Mouse (Mus musculus): ENCODE data around the gene Ywhae. TPM values are rescaled to one million over a fixed set of nuclear protein-coding genes. Genes with fewer than 3 reads are reported as not detected.

Ywhae gene
- polyA plus RNA-seq, 1 experiment from 2014 or later: 853 TPM

DNA sequence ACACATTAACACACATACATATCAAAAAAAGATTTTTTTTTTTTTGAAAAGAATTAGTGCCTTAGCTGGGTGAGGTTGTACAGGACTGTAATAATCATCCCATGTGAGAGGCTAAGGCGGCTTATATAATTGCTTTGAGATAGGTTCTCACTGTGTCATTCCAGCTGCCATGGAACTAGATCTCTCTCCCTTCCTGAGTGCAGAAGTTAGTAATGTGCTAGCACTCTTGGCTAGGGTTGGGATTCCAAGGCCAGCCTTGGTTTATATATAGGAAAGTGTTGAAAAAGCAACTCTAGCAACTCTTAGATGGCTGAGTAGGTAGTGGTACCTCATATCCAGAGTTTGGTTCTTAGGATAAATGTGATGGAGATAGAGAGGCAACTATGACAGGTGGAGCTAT is 25.9 kb downstream of the Ywhae start:
- H3K9me3 ChIP-seq (ENCODE audit: low read length): no peaks in the 10 kb centered on the region
- no peak overlapping the region for H3K4me2 ChIP-seq (replicated peaks; ENCODE audit: low read depth, low read length)
- no peaks in the 10 kb centered on the region for H3K4me1 ChIP-seq (ENCODE audit: insufficient read depth, low read length)
- peaks cover 57% of the 10 kb centered on the region for H3K36me3 ChIP-seq (ENCODE audit: insufficient read depth, low read length)
- WGBS: 93% methylated on average over 1 of the region's 1 CpGs
- no peak overlapping the region for H3K9ac ChIP-seq (replicated peaks; ENCODE audit: low read length)
- H3K27ac ChIP-seq (ENCODE audit: low read length): no peak overlapping the region
- no peaks in the 10 kb centered on the region for H3K27me3 ChIP-seq (ENCODE audit: insufficient read depth, low read length)
- no peak overlapping the region for H3K4me3 ChIP-seq (ENCODE audit: low read length)
- ATAC-seq (ENCODE audit: low FRiP score, low TSS enrichment): no peak

DNA sequence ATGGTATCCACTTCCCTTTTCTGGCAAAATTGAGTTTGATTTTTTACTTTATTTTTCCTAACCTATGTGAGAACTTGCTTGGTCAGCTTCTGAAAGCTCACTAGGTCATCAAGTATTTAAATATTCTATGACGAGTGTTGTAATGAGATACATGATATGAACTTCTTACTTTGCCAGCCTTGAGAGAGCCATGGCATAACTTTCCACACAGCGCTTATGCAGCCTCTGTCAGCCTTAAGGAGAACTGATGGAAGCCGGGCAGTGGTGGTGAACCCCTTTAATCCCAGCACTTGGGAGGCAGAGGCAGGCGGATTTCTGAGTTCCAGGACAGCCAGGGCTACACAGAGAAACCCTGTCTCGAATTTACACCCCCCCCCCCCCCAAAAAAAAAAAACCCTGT is 28.1 kb downstream of the Ywhae start:
- no peaks in the 10 kb centered on the region for H3K9me3 ChIP-seq (ENCODE audit: low read length)
- no peaks in the 10 kb centered on the region for H3K4me1 ChIP-seq (ENCODE audit: insufficient read depth, low read length)
- no peak overlapping the region for H3K27ac ChIP-seq (ENCODE audit: low read length)
- ATAC-seq (ENCODE audit: low FRiP score, low TSS enrichment): no peak
- peaks cover 55% of the 10 kb centered on the region for H3K36me3 ChIP-seq (ENCODE audit: insufficient read depth, low read length)
- 92% methylated on average over 5 of the region's 5 CpGs for WGBS
- no peak overlapping the region for H3K9ac ChIP-seq (replicated peaks; ENCODE audit: low read length)
- no peaks in the 10 kb centered on the region for H3K27me3 ChIP-seq (ENCODE audit: insufficient read depth, low read length)
- no peak overlapping the region for H3K4me2 ChIP-seq (replicated peaks; ENCODE audit: low read depth, low read length)
- no peak overlapping the region for H3K4me3 ChIP-seq (ENCODE audit: low read length)

DNA sequence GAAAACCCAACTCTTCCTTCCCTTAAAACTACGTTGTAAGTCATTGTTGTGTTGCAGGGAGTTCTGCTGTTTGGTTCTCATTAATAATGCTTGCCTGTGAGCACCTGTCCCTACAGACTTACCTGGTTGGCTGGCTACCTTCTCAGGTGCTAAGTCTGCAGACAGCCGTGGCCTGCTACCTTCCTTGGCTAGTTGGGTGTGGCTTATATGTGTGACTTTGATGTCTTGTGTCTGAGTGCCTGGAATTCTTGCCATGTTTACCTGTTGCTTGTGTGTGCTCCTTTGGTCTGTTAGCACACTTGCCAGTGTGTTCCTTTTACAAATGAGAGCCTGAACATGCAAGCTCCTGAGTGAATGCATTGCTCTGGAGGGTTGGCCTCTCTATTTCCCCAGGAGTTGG is 30.0 kb downstream of the Ywhae start:
- H3K27me3 ChIP-seq (ENCODE audit: insufficient read depth, low read length): no peaks in the 10 kb centered on the region
- H3K9me3 ChIP-seq (ENCODE audit: low read length): no peaks in the 10 kb centered on the region
- H3K4me1 ChIP-seq (ENCODE audit: insufficient read depth, low read length): no peaks in the 10 kb centered on the region
- H3K36me3 ChIP-seq (ENCODE audit: insufficient read depth, low read length): peaks cover 49% of the 10 kb centered on the region
- no peak overlapping the region for H3K4me2 ChIP-seq (replicated peaks; ENCODE audit: low read depth, low read length)
- 73% methylated on average over 2 of the region's 2 CpGs for WGBS
- ATAC-seq (ENCODE audit: low FRiP score, low TSS enrichment): no peak
- H3K27ac ChIP-seq (ENCODE audit: low read length): no peak overlapping the region
- H3K9ac ChIP-seq (replicated peaks; ENCODE audit: low read length): no peak overlapping the region
- no peak overlapping the region for H3K4me3 ChIP-seq (ENCODE audit: low read length)

DNA sequence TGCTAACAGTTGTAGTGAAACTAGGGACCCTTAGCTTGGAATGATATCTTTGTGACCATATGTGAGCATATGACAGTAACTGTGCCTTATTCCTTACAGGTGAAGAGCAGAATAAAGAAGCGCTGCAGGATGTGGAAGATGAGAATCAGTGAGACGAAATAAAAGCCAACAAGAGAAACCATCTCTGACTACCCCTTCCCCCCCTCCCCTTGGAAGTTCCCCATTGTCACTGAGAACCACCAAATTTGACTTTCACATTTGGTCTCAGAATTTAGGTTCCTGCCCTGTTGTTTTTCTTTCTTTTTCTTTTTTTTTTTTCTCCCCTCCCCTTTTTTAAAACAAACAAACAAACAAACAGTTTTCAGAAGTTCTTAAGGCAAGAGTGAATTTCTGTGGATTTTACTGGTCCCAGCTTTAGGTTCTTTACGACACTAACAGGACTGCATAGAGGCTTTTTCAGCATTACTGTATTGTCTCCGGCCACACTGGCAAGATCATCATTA is 31.9 kb downstream of the Ywhae start:
- 80% methylated on average over 4 of the region's 4 CpGs for WGBS
- H3K4me3 ChIP-seq (ENCODE audit: low read length): no peak overlapping the region
- peaks cover 35% of the 10 kb centered on the region for H3K36me3 ChIP-seq (ENCODE audit: insufficient read depth, low read length)
- ATAC-seq (ENCODE audit: low FRiP score, low TSS enrichment): no peak
- H3K27me3 ChIP-seq (ENCODE audit: insufficient read depth, low read length): no peaks in the 10 kb centered on the region
- H3K9ac ChIP-seq (replicated peaks; ENCODE audit: low read length): no peak overlapping the region
- H3K4me1 ChIP-seq (ENCODE audit: insufficient read depth, low read length): 0 out of 2 replicates have a peak, but pooled peaks cover 6% of the 10 kb centered on the region
- H3K9me3 ChIP-seq (ENCODE audit: low read length): no peaks in the 10 kb centered on the region
- H3K27ac ChIP-seq (ENCODE audit: low read length): no peak overlapping the region
- no peak overlapping the region for H3K4me2 ChIP-seq (replicated peaks; ENCODE audit: low read depth, low read length)

DNA sequence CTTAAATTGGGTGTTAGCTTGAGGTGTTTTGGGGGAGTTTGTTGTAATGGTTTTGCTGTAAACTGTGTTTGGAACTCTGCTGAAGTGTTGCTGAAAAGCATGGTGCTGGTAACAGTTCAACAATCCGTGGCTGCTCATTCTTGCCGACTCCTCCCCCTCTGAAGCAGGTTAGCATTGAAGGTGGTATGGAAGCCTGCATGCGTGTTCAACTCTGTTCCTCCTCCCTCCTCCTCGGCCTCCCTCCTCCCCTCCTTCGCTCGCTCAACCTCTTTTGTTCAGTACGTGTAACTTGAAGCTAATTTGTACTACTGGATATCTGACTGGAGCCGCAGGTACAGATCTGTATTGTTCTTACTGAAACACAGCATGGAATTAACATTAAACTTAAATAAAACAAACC is 32.5 kb downstream of the Ywhae start:
- H3K9ac ChIP-seq (replicated peaks; ENCODE audit: low read length): no peak overlapping the region
- H3K9me3 ChIP-seq (ENCODE audit: low read length): no peaks in the 10 kb centered on the region
- no peak overlapping the region for H3K27ac ChIP-seq (ENCODE audit: low read length)
- H3K4me2 ChIP-seq (replicated peaks; ENCODE audit: low read depth, low read length): no peak overlapping the region
- H3K27me3 ChIP-seq (ENCODE audit: insufficient read depth, low read length): no peaks in the 10 kb centered on the region
- ATAC-seq (ENCODE audit: low FRiP score, low TSS enrichment): no peak
- WGBS: 82% methylated on average over 8 of the region's 8 CpGs
- 0 out of 2 replicates have a peak, but pooled peaks cover 6% of the 10 kb centered on the region for H3K4me1 ChIP-seq (ENCODE audit: insufficient read depth, low read length)
- H3K36me3 ChIP-seq (ENCODE audit: insufficient read depth, low read length): peaks cover 31% of the 10 kb centered on the region
- no peak overlapping the region for H3K4me3 ChIP-seq (ENCODE audit: low read length)

DNA sequence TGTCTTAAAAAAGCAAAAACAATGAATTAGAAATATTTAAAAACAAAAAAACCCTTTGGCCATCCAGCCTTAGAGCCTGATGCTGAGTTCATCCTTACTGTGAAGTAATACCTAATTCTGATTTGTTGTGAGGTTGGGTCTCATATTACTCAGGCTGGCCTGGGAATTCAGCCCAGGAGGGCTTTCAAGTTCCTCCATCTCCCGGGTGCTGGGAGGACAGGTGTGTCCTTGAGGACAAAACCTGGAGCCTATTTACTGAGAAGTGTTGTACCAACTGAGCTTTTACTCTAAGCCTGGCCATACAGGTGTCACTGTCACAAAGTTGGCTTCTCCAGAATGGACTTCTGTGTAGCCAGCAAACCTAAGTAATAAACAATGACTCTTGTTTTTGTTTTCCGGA is 34.3 kb downstream of the Ywhae start:
- peaks cover 18% of the 10 kb centered on the region for H3K36me3 ChIP-seq (ENCODE audit: insufficient read depth, low read length)
- WGBS: 63% methylated on average over 2 of the region's 2 CpGs
- ATAC-seq (ENCODE audit: low FRiP score, low TSS enrichment): no peak

DNA sequence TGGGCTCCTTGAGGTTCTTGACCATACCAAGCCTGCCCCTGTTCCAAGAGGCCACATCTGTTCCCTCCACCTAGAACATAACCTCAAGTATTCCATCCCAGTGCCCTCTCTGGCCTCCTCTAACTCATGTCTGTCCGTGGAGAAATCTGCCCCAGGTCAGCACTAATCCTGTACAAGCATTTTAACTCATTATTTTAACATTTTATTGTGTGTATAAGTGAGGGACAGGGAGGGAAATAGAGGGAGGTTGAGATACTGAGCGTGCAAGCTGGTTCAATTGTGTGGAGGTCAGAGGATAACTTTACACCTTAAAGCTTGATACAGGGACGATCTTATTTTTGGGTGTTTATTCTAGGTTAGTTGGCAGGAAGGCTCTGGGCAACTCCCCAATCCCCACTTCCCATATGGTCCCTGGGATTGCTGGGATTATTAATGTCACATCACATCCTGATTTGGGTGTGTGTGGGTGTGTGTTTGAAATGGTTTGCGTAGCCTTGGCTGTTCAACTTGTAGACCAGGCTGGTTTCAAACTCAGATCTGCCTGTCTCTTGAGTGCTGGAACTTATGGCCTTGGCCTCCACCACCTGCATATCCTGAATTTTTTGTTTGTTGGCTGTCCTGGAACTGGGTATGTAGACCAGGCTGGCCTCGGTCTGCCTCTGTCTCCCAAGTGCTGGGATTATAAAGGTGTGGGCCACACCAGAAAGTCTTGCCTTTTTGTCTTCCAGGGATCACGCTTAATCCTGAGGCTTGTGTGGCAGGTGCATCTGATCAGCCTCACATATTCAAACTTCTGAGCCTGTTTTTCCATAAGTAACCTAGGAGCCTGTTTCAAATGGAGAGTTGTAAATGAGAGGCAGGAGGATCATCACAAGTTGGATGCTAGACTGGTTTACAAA is 35.7 kb downstream of the Ywhae start:
- ATAC-seq (ENCODE audit: low FRiP score, low TSS enrichment): no peak
- Histone ChIP-seq H3K9me3 (ENCODE audit: low read length) (no peaks in the 10 kb centered on the region), H3K4me3 (ENCODE audit: low read length) (no peak overlapping the region), H3K4me2 (replicated peaks; ENCODE audit: low read depth, low read length) (peak overlapping the region; percentile 46), H3K27ac (ENCODE audit: low read length) (peak overlapping the region; percentile 36; the same call in 1 of the 2 replicates), H3K4me1 (ENCODE audit: insufficient read depth, low read length) (0 out of 2 replicates have a peak, but pooled peaks cover 6% of the 10 kb centered on the region), H3K27me3 (ENCODE audit: insufficient read depth, low read length) (no peaks in the 10 kb centered on the region), H3K36me3 (ENCODE audit: insufficient read depth, low read length) (peaks cover 16% of the 10 kb centered on the region), H3K9ac (replicated peaks; ENCODE audit: low read length) (no peak overlapping the region)
- WGBS: 49% methylated on average over 6 of the region's 6 CpGs

More for the DNA sequence above, 34.3 kb downstream of the Ywhae start:
- H3K4me3 ChIP-seq (ENCODE audit: low read length): no peak overlapping the region
- H3K4me1 ChIP-seq (ENCODE audit: insufficient read depth, low read length): 0 out of 2 replicates have a peak, but pooled peaks cover 6% of the 10 kb centered on the region
- no peak overlapping the region for H3K4me2 ChIP-seq (replicated peaks; ENCODE audit: low read depth, low read length)
- H3K9ac ChIP-seq (replicated peaks; ENCODE audit: low read length): no peak overlapping the region
- H3K27ac ChIP-seq (ENCODE audit: low read length): no peak overlapping the region
- H3K27me3 ChIP-seq (ENCODE audit: insufficient read depth, low read length): no peaks in the 10 kb centered on the region
- no peaks in the 10 kb centered on the region for H3K9me3 ChIP-seq (ENCODE audit: low read length)

DNA sequence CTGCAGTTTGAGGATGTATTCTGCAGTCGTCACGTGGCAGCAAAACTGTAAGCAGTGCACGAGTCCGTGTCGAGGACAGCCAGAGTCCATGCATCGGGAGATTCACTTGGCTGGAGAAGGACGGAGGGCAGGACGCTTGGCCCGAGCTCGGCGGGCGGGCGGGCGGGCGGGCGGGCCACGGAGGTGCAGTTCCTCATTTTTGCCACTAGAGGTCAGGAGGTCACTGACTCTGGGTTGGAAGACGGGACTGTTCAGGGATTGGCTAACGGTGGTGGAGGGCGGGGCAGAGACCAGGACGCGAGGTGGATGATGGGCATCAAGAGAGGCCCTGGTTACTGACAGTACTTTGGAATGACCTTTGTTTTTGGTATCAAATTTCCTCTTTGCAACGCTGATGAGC is 36.5 kb downstream of the Ywhae start:
- under 1% methylated on average over 19 of the region's 23 CpGs for WGBS
- 0 out of 2 replicates have a peak, but pooled peaks cover 6% of the 10 kb centered on the region for H3K4me1 ChIP-seq (ENCODE audit: insufficient read depth, low read length)
- H3K9ac ChIP-seq (replicated peaks; ENCODE audit: low read length): no peak overlapping the region
- H3K27ac ChIP-seq (ENCODE audit: low read length): no peak overlapping the region; the same call in 1 of the 2 replicates
- 0 out of 2 replicates have a peak overlapping the region, but pooled peaks have one; percentile 22 for H3K4me3 ChIP-seq (ENCODE audit: low read length)
- H3K27me3 ChIP-seq (ENCODE audit: insufficient read depth, low read length): no peaks in the 10 kb centered on the region
- peak; percentile 95 for ATAC-seq (ENCODE audit: low FRiP score, low TSS enrichment)
- H3K36me3 ChIP-seq (ENCODE audit: insufficient read depth, low read length): peaks cover 12% of the 10 kb centered on the region
- H3K4me2 ChIP-seq (replicated peaks; ENCODE audit: low read depth, low read length): peak overlapping the region; percentile 46
- H3K9me3 ChIP-seq (ENCODE audit: low read length): no peaks in the 10 kb centered on the region

DNA sequence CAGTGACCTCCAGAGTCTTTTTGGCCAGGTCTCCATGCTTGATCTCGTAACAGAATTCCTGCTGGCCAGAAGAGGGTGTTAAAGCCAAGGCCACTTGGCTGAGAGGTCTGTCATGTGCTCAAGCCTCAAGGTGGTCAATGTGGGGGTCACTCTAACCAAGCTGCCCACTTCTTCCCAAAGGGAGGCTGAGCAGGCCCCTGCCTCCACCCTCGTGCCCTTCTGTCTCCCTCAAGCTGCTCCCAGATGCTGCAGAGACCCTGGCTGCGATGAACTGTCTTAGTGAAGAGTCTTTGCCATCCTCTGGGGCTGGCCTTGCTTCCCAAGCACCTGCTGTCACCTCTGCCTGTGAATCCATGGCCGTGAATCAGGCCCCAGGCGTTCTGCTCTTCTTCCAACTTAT is 39.9 kb downstream of the Ywhae start:
- Histone ChIP-seq H3K27me3 (ENCODE audit: insufficient read depth, low read length) (no peaks in the 10 kb centered on the region), H3K4me2 (replicated peaks; ENCODE audit: low read depth, low read length) (no peak overlapping the region), H3K9me3 (ENCODE audit: low read length) (no peaks in the 10 kb centered on the region), H3K36me3 (ENCODE audit: insufficient read depth, low read length) (no peaks in the 10 kb centered on the region), H3K9ac (replicated peaks; ENCODE audit: low read length) (no peak overlapping the region), H3K27ac (ENCODE audit: low read length) (no peak overlapping the region), H3K4me1 (ENCODE audit: insufficient read depth, low read length) (0 out of 2 replicates have a peak, but pooled peaks cover 6% of the 10 kb centered on the region), H3K4me3 (ENCODE audit: low read length) (no peak overlapping the region)
- 83% methylated on average over 5 of the region's 5 CpGs for WGBS
- no peak for ATAC-seq (ENCODE audit: low FRiP score, low TSS enrichment)

DNA sequence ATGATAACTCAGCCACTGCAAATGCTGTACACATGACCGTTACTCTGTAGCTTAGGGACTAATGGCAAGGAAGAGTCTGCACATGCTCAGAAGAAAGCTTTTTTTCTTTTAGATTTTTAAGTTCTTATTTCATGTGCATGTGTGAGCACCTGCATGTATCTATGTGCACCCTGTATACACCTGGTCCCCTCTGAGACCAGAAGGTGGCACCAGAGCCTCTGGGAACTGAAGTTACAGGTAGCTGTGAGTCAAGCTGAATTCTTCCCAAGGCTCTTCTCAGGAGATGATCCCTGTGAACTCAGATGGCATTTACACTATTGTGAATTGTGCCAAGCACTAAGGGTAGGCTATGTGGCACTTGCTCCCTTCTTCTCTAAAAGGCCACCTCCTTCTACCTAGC is 43.2 kb downstream of the Ywhae start:
- ATAC-seq (ENCODE audit: low FRiP score, low TSS enrichment): no peak
- H3K4me1 ChIP-seq (ENCODE audit: insufficient read depth, low read length): no peaks in the 10 kb centered on the region
- no peak overlapping the region for H3K4me2 ChIP-seq (replicated peaks; ENCODE audit: low read depth, low read length)
- 81% methylated on average over 1 of the region's 1 CpGs for WGBS
- no peak overlapping the region for H3K9ac ChIP-seq (replicated peaks; ENCODE audit: low read length)
- H3K36me3 ChIP-seq (ENCODE audit: insufficient read depth, low read length): no peaks in the 10 kb centered on the region
- no peaks in the 10 kb centered on the region for H3K27me3 ChIP-seq (ENCODE audit: insufficient read depth, low read length)
- H3K4me3 ChIP-seq (ENCODE audit: low read length): no peak overlapping the region
- H3K9me3 ChIP-seq (ENCODE audit: low read length): no peaks in the 10 kb centered on the region
- no peak overlapping the region for H3K27ac ChIP-seq (ENCODE audit: low read length)
